Mouse (Mus musculus) neural tube, embryonic 12.5 days (tissue): ENCODE measurements around the gene Epha1. TPM values are rescaled to one million over a fixed set of nuclear protein-coding genes. Genes with fewer than 3 reads are reported as not detected.

Experiments used
- ATAC-seq: fragments of 200-750 bp; cut with Nextera tagmentation; 2 replicates; pipeline ENCODE4 v1.8.0; 2017; ENCODE audit warnings: low read depth, mild to moderate bottlenecking, moderate TSS enrichment, moderate library complexity; ENCODE audit not compliant: low FRiP score
- H3K27ac ChIP-seq: fragments of 300-500 bp; sonication (generic); 2 replicates; pipeline ENCODE4 v1.5.1; 2016
- H3K27me3 ChIP-seq: fragments of 300-500 bp; sonication (generic); replicated peaks from 2 replicates; pipeline ENCODE4 v1.6.1; 2016; ENCODE audit warnings: mild to moderate bottlenecking
- H3K36me3 ChIP-seq: fragments of 300-500 bp; sonication (generic); 2 replicates; pipeline ENCODE4 v1.6.1; 2016; ENCODE audit warnings: mild to moderate bottlenecking
- H3K4me1 ChIP-seq: fragments of 300-500 bp; sonication (generic); 2 replicates; pipeline ENCODE4 v1.6.1; 2016
- H3K4me2 ChIP-seq: fragments of 300-500 bp; sonication (generic); replicated peaks from 2 replicates; pipeline ENCODE4 v1.6.1; 2016; ENCODE audit warnings: mild to moderate bottlenecking
- H3K4me3 ChIP-seq: fragments of 300-500 bp; sonication (generic); 2 replicates; pipeline ENCODE4 v1.5.1; 2016
- H3K9ac ChIP-seq: fragments of 300-500 bp; sonication (generic); 2 replicates; pipeline ENCODE4 v1.6.1; 2016; ENCODE audit warnings: mild to moderate bottlenecking
- H3K9me3 ChIP-seq: fragments of 300-500 bp; sonication (generic); 2 replicates; pipeline ENCODE4 v1.6.1; 2016; ENCODE audit warnings: mild to moderate bottlenecking
- WGBS: fragments of 180-500 bp; shearing (Covaris S2); methylation state at CpG from one replicate; pipeline ENCODE4 v1.1.7; 2016; 5-methylcytosine and 5-hydroxymethylcytosine counted together
- polyA plus RNA-seq: library from polyadenylated mRNA; unstranded; fragments of >200 nt; fragmentation: Nextera tagmentation; extraction: Ambion mirVana; gene quantifications from 2 replicates; pipeline ENCODE4 v1.2.1, GENCODE M21; 2016

The Epha1 gene
- polyA plus RNA-seq, 1 experiment from 2014 or later: 0.96 TPM

- Histone ChIP-seq H3K27me3 (no peaks in the 10 kb centered on the region), H3K9ac (no peak overlapping the region), H3K9me3 (no peaks in the 10 kb centered on the region), H3K27ac (no peak overlapping the region), H3K4me3 (no peak overlapping the region), H3K4me2 (no peak overlapping the region), H3K36me3 (peaks cover 53% of the 10 kb centered on the region), H3K4me1 (peaks cover 8% of the 10 kb centered on the region)
- 93% methylated on average over 12 of the region's 12 CpGs for WGBS
- ATAC-seq: no peak
Measured at GRCm38 (mm10) chr6:42358901-42359300, 14.2 kb downstream of the Epha1 start.

GRCm38 (mm10) chr6:42357901-42358300, 15.2 kb downstream of the Epha1 start:
- no peak overlapping the region for H3K4me2 ChIP-seq
- no peak overlapping the region for H3K27ac ChIP-seq
- peaks cover 18% of the 10 kb centered on the region for H3K4me1 ChIP-seq
- H3K27me3 ChIP-seq: no peaks in the 10 kb centered on the region
- ATAC-seq: no peak
- 42% methylated on average over 6 of the region's 6 CpGs for WGBS
- H3K36me3 ChIP-seq: peaks cover 56% of the 10 kb centered on the region
- no peaks in the 10 kb centered on the region for H3K9me3 ChIP-seq
- no peak overlapping the region for H3K4me3 ChIP-seq
- H3K9ac ChIP-seq: no peak overlapping the region

GRCm38 (mm10) chr6:42356913-42357312, 16.2 kb downstream of the Epha1 start:
- no peak overlapping the region for H3K4me3 ChIP-seq
- WGBS: 93% methylated on average over 5 of the region's 5 CpGs
- H3K36me3 ChIP-seq: peaks cover 56% of the 10 kb centered on the region
- no peak for ATAC-seq
- H3K27me3 ChIP-seq: no peaks in the 10 kb centered on the region
- no peaks in the 10 kb centered on the region for H3K9me3 ChIP-seq
- H3K27ac ChIP-seq: no peak overlapping the region
- no peak overlapping the region for H3K9ac ChIP-seq
- peaks cover 18% of the 10 kb centered on the region for H3K4me1 ChIP-seq
- no peak overlapping the region for H3K4me2 ChIP-seq

- WGBS: 95% methylated on average over 13 of the region's 13 CpGs
- peaks cover 28% of the 10 kb centered on the region for H3K4me1 ChIP-seq
- H3K4me2 ChIP-seq: no peak overlapping the region
- no peak for ATAC-seq
- H3K27me3 ChIP-seq: no peaks in the 10 kb centered on the region
- H3K4me3 ChIP-seq: no peak overlapping the region
- no peaks in the 10 kb centered on the region for H3K9me3 ChIP-seq
- peaks cover 59% of the 10 kb centered on the region for H3K36me3 ChIP-seq
- no peak overlapping the region for H3K27ac ChIP-seq
- no peak overlapping the region for H3K9ac ChIP-seq
Measured at GRCm38 (mm10) chr6:42355794-42356600, 17.1 kb downstream of the Epha1 start.

- ATAC-seq: no peak
- H3K36me3 ChIP-seq: peaks cover 57% of the 10 kb centered on the region
- no peak overlapping the region for H3K4me3 ChIP-seq
- H3K9ac ChIP-seq: no peak overlapping the region
- no peaks in the 10 kb centered on the region for H3K9me3 ChIP-seq
- no peak overlapping the region for H3K27ac ChIP-seq
- no peak overlapping the region for H3K4me2 ChIP-seq
- H3K27me3 ChIP-seq: no peaks in the 10 kb centered on the region
- WGBS: 97% methylated on average over 6 of the region's 6 CpGs
- peaks cover 33% of the 10 kb centered on the region for H3K4me1 ChIP-seq
Measured at GRCm38 (mm10) chr6:42355366-42355765, 17.7 kb downstream of the Epha1 start.

- 67% methylated on average over 11 of the region's 11 CpGs for WGBS
- H3K4me3 ChIP-seq: no peak overlapping the region
- H3K36me3 ChIP-seq: peaks cover 47% of the 10 kb centered on the region
- H3K4me1 ChIP-seq: peaks cover 33% of the 10 kb centered on the region
- no peak overlapping the region for H3K9ac ChIP-seq
- H3K4me2 ChIP-seq: no peak overlapping the region
- H3K27ac ChIP-seq: no peak overlapping the region
- ATAC-seq: no peak
- no peaks in the 10 kb centered on the region for H3K9me3 ChIP-seq
- no peaks in the 10 kb centered on the region for H3K27me3 ChIP-seq
Measured at GRCm38 (mm10) chr6:42354076-42355019, 18.7 kb downstream of the Epha1 start.

- no peaks in the 10 kb centered on the region for H3K9me3 ChIP-seq
Measured at GRCm38 (mm10) chr6:42353180-42353579, 19.9 kb downstream of the Epha1 start.

GRCm38 (mm10) chr6:42352486-42352846, 20.6 kb downstream of the Epha1 start:
- H3K9ac ChIP-seq: no peak overlapping the region
- no peaks in the 10 kb centered on the region for H3K27me3 ChIP-seq
- no peak overlapping the region for H3K4me3 ChIP-seq
- no peak overlapping the region for H3K4me2 ChIP-seq
- no peaks in the 10 kb centered on the region for H3K9me3 ChIP-seq
- 98% methylated on average over 1 of the region's 1 CpGs for WGBS
- peaks cover 28% of the 10 kb centered on the region for H3K36me3 ChIP-seq
- ATAC-seq: no peak
- peaks cover 33% of the 10 kb centered on the region for H3K4me1 ChIP-seq
- H3K27ac ChIP-seq: no peak overlapping the region

More at GRCm38 (mm10) chr6:42353180-42353579, 19.9 kb downstream of the Epha1 start:
- Histone ChIP-seq H3K27me3 (no peaks in the 10 kb centered on the region), H3K27ac (no peak overlapping the region), H3K36me3 (peaks cover 35% of the 10 kb centered on the region), H3K4me2 (no peak overlapping the region), H3K4me1 (peaks cover 33% of the 10 kb centered on the region), H3K9ac (no peak overlapping the region), H3K4me3 (no peak overlapping the region)
- WGBS: 84% methylated on average over 8 of the region's 8 CpGs
- ATAC-seq: no peak

- Histone ChIP-seq H3K9me3 (no peaks in the 10 kb centered on the region), H3K4me1 (peaks cover 33% of the 10 kb centered on the region), H3K4me3 (no peak overlapping the region), H3K27me3 (no peaks in the 10 kb centered on the region), H3K9ac (no peak overlapping the region), H3K4me2 (peak overlapping the region; percentile 91), H3K36me3 (peaks cover 23% of the 10 kb centered on the region), H3K27ac (no peak overlapping the region)
- ATAC-seq: no peak
- 90% methylated on average over 7 of the region's 7 CpGs for WGBS
Measured at GRCm38 (mm10) chr6:42351776-42352485, 21.1 kb downstream of the Epha1 start.

GRCm38 (mm10) chr6:42350968-42351775, 21.9 kb downstream of the Epha1 start:
- H3K4me1 ChIP-seq: peaks cover 33% of the 10 kb centered on the region
- H3K4me3 ChIP-seq: peak overlapping the region; percentile 74
- H3K9ac ChIP-seq: peak overlapping the region; percentile 88
- no peaks in the 10 kb centered on the region for H3K9me3 ChIP-seq
- H3K27me3 ChIP-seq: no peaks in the 10 kb centered on the region
- H3K4me2 ChIP-seq: peak overlapping the region; percentile 91
- H3K27ac ChIP-seq: no peak overlapping the region
- H3K36me3 ChIP-seq: peaks cover 16% of the 10 kb centered on the region
- WGBS: 42% methylated on average over 13 of the region's 13 CpGs
- no peak for ATAC-seq
